Mouse (Mus musculus) liver, embryonic 14.5 days (tissue): ENCODE data around the gene D430041D05Rik.
"Not testable (repeated sequence)": the region's sequence is repeated elsewhere in the genome, so short reads cannot be mapped to it uniquely, and the experiment has no call there.

Experiments used
- CTCF ChIP-seq: IDR thresholded peaks from 2 replicates; pipeline ENCODE4 v1.5.1; 2016; ENCODE audit warnings: antibody characterized with exemption, low read depth, control low read depth
- EP300 ChIP-seq: IDR thresholded peaks from 2 replicates; pipeline ENCODE4 v1.6.1; 2016; ENCODE audit warnings: antibody characterized with exemption, low read depth

DNA sequence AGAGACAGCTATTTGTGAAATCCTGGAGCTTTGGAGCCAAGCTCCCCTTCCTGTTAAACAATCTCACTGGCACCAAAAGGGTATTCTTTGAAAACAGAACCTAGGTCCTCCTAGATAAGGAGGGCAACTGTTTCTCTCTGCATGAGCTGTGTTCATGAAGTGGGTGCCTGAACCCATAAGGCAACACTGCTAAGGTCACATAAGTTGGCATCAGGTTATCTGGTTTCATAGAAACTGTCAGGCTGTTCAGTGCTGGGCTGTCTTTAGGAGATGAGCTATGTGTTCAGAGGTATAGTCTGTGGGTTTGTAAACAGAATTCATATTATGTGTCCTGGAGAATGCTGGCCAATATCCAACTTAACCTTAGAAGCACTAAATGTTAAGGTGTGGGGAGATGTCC is 293.6 kb downstream of the D430041D05Rik start:
- TF ChIP-seq CTCF, EP300: not testable (repeated sequence)
